Comparison of ENCODE assay signal across 13 mouse cellular contexts in the genomic region with DNA sequence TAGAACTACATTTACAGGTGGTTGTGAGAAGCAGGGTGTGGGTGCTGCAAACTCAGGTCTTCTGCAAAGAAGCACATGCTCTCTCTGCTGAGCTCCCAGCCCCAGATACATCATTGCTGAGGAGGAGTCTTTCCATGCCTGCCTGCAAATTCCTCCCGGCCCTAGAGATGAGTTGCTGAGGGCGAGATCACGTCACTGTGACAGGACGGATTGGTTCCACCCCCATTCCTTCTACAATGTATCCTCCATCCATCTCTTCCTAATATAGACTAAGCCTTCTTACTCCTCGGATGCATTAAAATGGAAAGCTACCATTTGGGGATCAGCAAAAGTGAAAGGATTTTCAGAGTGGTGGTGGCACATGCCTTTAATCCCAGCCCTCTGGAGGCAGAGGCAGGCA. TPM values are rescaled to one million over a fixed set of nuclear protein-coding genes. Genes with fewer than 3 reads are reported as not detected.
DNase-seq lines count a peak whose midpoint lies in the region; ATAC-seq lines count a peak whose summit lies in the region.
"Had no signal": no experiment of that assay in that cellular context is flagged by ENCODE, and none has a peak within 500 bp of the region (broad histone marks: within the 10 kb centered on the region; RNA-seq: fewer than 3 reads in every experiment).

No protein-coding gene starts in this region.

- intact Hi-C loops in left cerebral cortex, postnatal 36 days (cut with DNase I): no loop called here

- no peaks in the 10 kb centered on the region for H3K9me3 ChIP-seq in forebrain, embryonic 10.5 days
- no peaks in the 10 kb centered on the region for H3K9me3 ChIP-seq in forebrain, embryonic 14.5 days (replicated peaks; ENCODE audit: control insufficient read depth, low read length)
- H3K9me3 ChIP-seq: G1E; hindbrain, embryonic 10.5 days; limb, embryonic 13.5 days had no signal

- no peaks in the 10 kb centered on the region for H3K27me3 ChIP-seq in forebrain, embryonic 10.5 days (ENCODE audit: poor library complexity, severe bottlenecking)
- H3K27me3 ChIP-seq in forebrain, embryonic 14.5 days (replicated peaks; ENCODE audit: control insufficient read depth, insufficient read depth, low read length): no peaks in the 10 kb centered on the region
- H3K27me3 ChIP-seq: limb, embryonic 13.5 days had no signal

- WGBS in forebrain, embryonic 10.5 days: 86% methylated on average over 5 of the region's 5 CpGs
- WGBS in forebrain, embryonic 14.5 days: 86% methylated on average over 5 of the region's 5 CpGs

- no peak overlapping the region for H3K4me3 ChIP-seq in forebrain, embryonic 10.5 days
- H3K4me3 ChIP-seq in forebrain, embryonic 14.5 days (ENCODE audit: low read depth, low read length): no peak overlapping the region
- H3K4me3 ChIP-seq: hindbrain, embryonic 10.5 days; limb, embryonic 13.5 days; myocyte had no signal

- no peak for ATAC-seq in forebrain, embryonic 14.5 days
- ATAC-seq: activated CD4-positive, CD25-positive, alpha-beta regulatory T cell, adult 4 months had no signal

- peaks cover 20% of the 10 kb centered on the region for H3K36me3 ChIP-seq in forebrain, embryonic 10.5 days (replicated peaks)
- H3K36me3 ChIP-seq in forebrain, embryonic 14.5 days (ENCODE audit: control insufficient read depth, insufficient read depth, low read length): peaks cover 13% of the 10 kb centered on the region

- no peak overlapping the region for H3K4me2 ChIP-seq in forebrain, embryonic 14.5 days (ENCODE audit: low read length)
- H3K4me2 ChIP-seq: limb, embryonic 13.5 days had no signal

- DNase-seq in forebrain, embryonic 10.5 days (ENCODE audit: extremely low spot score, low spot score): no peak
- no peak for DNase-seq in forebrain, embryonic 14.5 days (ENCODE audit: low spot score)
- DNase-seq in left cerebral cortex, adult 11 months (ENCODE audit: low spot score): peak; percentile 49
- DNase-seq in left cerebral cortex, postnatal 36 days (ENCODE audit: low spot score in 2 of 2): no peak
- DNase-seq in urinary bladder, adult 2 months (ENCODE audit: low spot score): peak; percentile 17
- no peak for DNase-seq in urinary bladder, adult 18-20 months (ENCODE audit: low spot score in 2 of 2)
- DNase-seq in thymus, postnatal 36 days: no peak
- DNase-seq in cerebellum, adult 8-10 months: no peak

- H3K27ac ChIP-seq in forebrain, embryonic 10.5 days: 0 out of 2 replicates have a peak overlapping the region, but pooled peaks have one; percentile 76
- H3K27ac ChIP-seq in forebrain, embryonic 14.5 days (ENCODE audit: low read depth, low read length): no peak overlapping the region

- H3K4me1 ChIP-seq in forebrain, embryonic 10.5 days: peaks cover 68% of the 10 kb centered on the region
- peaks cover 50% of the 10 kb centered on the region for H3K4me1 ChIP-seq in forebrain, embryonic 14.5 days (ENCODE audit: control insufficient read depth, insufficient read depth, low read length)

- no peak overlapping the region for H3K9ac ChIP-seq in forebrain, embryonic 14.5 days (ENCODE audit: low read length)
- H3K9ac ChIP-seq: limb, embryonic 13.5 days had no signal

RNA-seq across cellular contexts. Expression of gene Naif1, which starts 24.7 kb away (rescaled TPM):
- polyA plus RNA-seq in forebrain, embryonic 10.5 days (2016; fragmentation: Nextera tagmentation; extraction: Ambion mirVana): 6.6 and 6.7 TPM in 2 replicates
- polyA plus RNA-seq in forebrain, embryonic 14.5 days (2014; fragmentation: Nextera tagmentation; extraction: Ambion mirVana): 5.3 and 5.4 TPM in 2 replicates
- 1 to 10 TPM; 3.9 TPM for total RNA-seq in left cerebral cortex, postnatal 36 days (2021)
- 4.5 and 4.7 TPM in 2 replicates for polyA plus RNA-seq in urinary bladder, adult 2 months (2012; rRNA removed)

RNA-seq across cellular contexts. Expression of gene Slc25a25, which starts 25.7 kb away (rescaled TPM):
- polyA plus RNA-seq in forebrain, embryonic 10.5 days (2016; fragmentation: Nextera tagmentation; extraction: Ambion mirVana): 25.0 and 26.3 TPM in 2 replicates
- polyA plus RNA-seq in forebrain, embryonic 14.5 days (2014; fragmentation: Nextera tagmentation; extraction: Ambion mirVana): 30.4 and 34.2 TPM in 2 replicates
- 10 to 100 TPM; 58.5 to 60.5 TPM for total RNA-seq in left cerebral cortex, postnatal 36 days (2021)
- polyA plus RNA-seq in urinary bladder, adult 2 months (2012; rRNA removed): 14.7 and 18.8 TPM in 2 replicates

RNA-seq across cellular contexts. Expression of gene Ptges2, which starts 29.9 kb away (rescaled TPM):
- 23.8 and 26.4 TPM in 2 replicates for polyA plus RNA-seq in forebrain, embryonic 10.5 days (2016; fragmentation: Nextera tagmentation; extraction: Ambion mirVana)
- polyA plus RNA-seq in forebrain, embryonic 14.5 days (2014; fragmentation: Nextera tagmentation; extraction: Ambion mirVana): 42.2 and 44.8 TPM in 2 replicates
- 10 to 100 TPM; 40.6 to 54.8 TPM for total RNA-seq in left cerebral cortex, postnatal 36 days (2021)
- polyA plus RNA-seq in urinary bladder, adult 2 months (2012; rRNA removed): 26.0 and 32.5 TPM in 2 replicates

RNA-seq across cellular contexts. Expression of gene Lcn2, which starts 37.5 kb away (rescaled TPM):
- not detected in 2 replicates for polyA plus RNA-seq in forebrain, embryonic 10.5 days (2016; fragmentation: Nextera tagmentation; extraction: Ambion mirVana)
- 0.25 and 0.32 TPM in 2 replicates for polyA plus RNA-seq in forebrain, embryonic 14.5 days (2014; fragmentation: Nextera tagmentation; extraction: Ambion mirVana)
- total RNA-seq in left cerebral cortex, postnatal 36 days (2021): 1 to 10 TPM in 1 of 2 experiments, under 1 TPM in 1; 0.91 to 1.8 TPM
- 3.0 and 3.2 TPM in 2 replicates for polyA plus RNA-seq in urinary bladder, adult 2 months (2012; rRNA removed)
- total RNA-seq: G1E had no signal
- polyA plus RNA-seq: activated CD4-positive, CD25-positive, alpha-beta regulatory T cell, adult 4 months; hindbrain, embryonic 10.5 days had no signal

RNA-seq across cellular contexts. Expression of gene 1110008P14Rik, which starts 43.8 kb away (rescaled TPM):
- polyA plus RNA-seq in forebrain, embryonic 10.5 days (2016; fragmentation: Nextera tagmentation; extraction: Ambion mirVana): 36.3 and 37.5 TPM in 2 replicates
- polyA plus RNA-seq in forebrain, embryonic 14.5 days (2014; fragmentation: Nextera tagmentation; extraction: Ambion mirVana): 86.9 and 98.4 TPM in 2 replicates
- 100 to 1,000 TPM; 312 to 437 TPM for total RNA-seq in left cerebral cortex, postnatal 36 days (2021)
- polyA plus RNA-seq in urinary bladder, adult 2 months (2012; rRNA removed): 101 and 129 TPM in 2 replicates

Comparison
In these comparisons a context has a peak if more than half of its experiments do, and no peak if none do; other contexts are left out.
1. DNase-seq: peak in left cerebral cortex, adult 11 months (single experiment) and urinary bladder, adult 2 months (single experiment); none in forebrain, embryonic 10.5 days (single experiment), forebrain, embryonic 14.5 days (single experiment), left cerebral cortex, postnatal 36 days (0 of 2), urinary bladder, adult 18-20 months (0 of 2), thymus, postnatal 36 days (0 of 2) and cerebellum, adult 8-10 months (single experiment).